Comparison of ENCODE assay signal across 17 mouse cellular contexts in the genomic region with DNA sequence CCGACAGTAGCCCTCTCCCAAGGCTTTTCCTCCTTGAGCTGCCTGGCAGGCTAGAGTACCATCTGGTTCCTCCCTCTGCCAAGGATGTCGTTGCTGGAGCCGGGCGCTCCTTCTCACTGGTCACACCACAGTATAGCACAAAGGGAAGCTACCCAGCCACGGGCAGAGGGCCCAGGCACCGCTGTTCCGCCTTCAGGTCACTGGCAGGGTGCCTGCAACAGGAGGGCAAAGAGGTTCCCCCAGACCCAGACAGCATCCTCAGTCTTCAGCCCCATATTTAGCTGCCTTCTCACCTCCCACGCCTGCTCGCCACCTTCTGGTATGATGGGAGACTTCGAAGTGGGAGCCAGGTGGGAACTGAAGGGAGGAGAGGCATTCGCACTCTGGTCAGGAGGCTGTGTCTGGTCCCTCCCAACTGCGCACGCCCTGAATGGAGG. TPM values are rescaled to one million over a fixed set of nuclear protein-coding genes. Genes with fewer than 3 reads are reported as not detected.
DNase-seq lines count a peak whose midpoint lies in the region; ATAC-seq lines count a peak whose summit lies in the region.
"Had no signal": no experiment of that assay in that cellular context is flagged by ENCODE, and none has a peak within 500 bp of the region (broad histone marks: within the 10 kb centered on the region; RNA-seq: fewer than 3 reads in every experiment).

No protein-coding gene starts in this region.

- H3K4me2 ChIP-seq in midbrain, embryonic 15.5 days, result no peak overlapping the region
- no peak overlapping the region for H3K4me2 ChIP-seq in midbrain, embryonic 11.5 days
- no peak overlapping the region for H3K4me2 ChIP-seq in intestine, embryonic 16.5 days (ENCODE audit: low read depth, low read length)
- H3K4me2 ChIP-seq: embryonic facial prominence, embryonic 12.5 days; liver, embryonic 13.5 days; neural tube, embryonic 13.5 days had no signal

- H3K9ac ChIP-seq in midbrain, embryonic 15.5 days, result no peak overlapping the region
- no peak overlapping the region for H3K9ac ChIP-seq in midbrain, embryonic 11.5 days (ENCODE audit: low read length)
- no peak overlapping the region for H3K9ac ChIP-seq in intestine, embryonic 16.5 days (ENCODE audit: low read depth, low read length)
- H3K9ac ChIP-seq: embryonic facial prominence, embryonic 12.5 days; liver, embryonic 13.5 days; neural tube, embryonic 13.5 days had no signal

- 43% methylated on average over 13 of the region's 13 CpGs for WGBS in midbrain, embryonic 15.5 days
- WGBS in midbrain, embryonic 11.5 days, result 53% methylated on average over 13 of the region's 13 CpGs
- 42% methylated on average over 13 of the region's 13 CpGs for WGBS in intestine, embryonic 16.5 days

- H3K9me3 ChIP-seq in midbrain, embryonic 15.5 days, result no peaks in the 10 kb centered on the region
- no peaks in the 10 kb centered on the region for H3K9me3 ChIP-seq in midbrain, embryonic 11.5 days (ENCODE audit: control insufficient read depth, low read length)
- H3K9me3 ChIP-seq in intestine, embryonic 16.5 days (ENCODE audit: control insufficient read depth, low read length), result no peaks in the 10 kb centered on the region
- H3K9me3 ChIP-seq: embryonic facial prominence, embryonic 12.5 days; liver, embryonic 13.5 days; neural tube, embryonic 13.5 days had no signal

- H3K4me3 ChIP-seq in midbrain, embryonic 15.5 days, result no peak overlapping the region
- no peak overlapping the region for H3K4me3 ChIP-seq in midbrain, embryonic 11.5 days (ENCODE audit: low read depth, low read length)
- no peak overlapping the region for H3K4me3 ChIP-seq in intestine, embryonic 16.5 days (ENCODE audit: low read length)
- H3K4me3 ChIP-seq: embryonic facial prominence, embryonic 12.5 days; liver, embryonic 13.5 days; neural tube, embryonic 13.5 days had no signal

- no peaks in the 10 kb centered on the region for H3K4me1 ChIP-seq in midbrain, embryonic 15.5 days
- H3K4me1 ChIP-seq in midbrain, embryonic 11.5 days (ENCODE audit: control insufficient read depth, insufficient read depth, low read length), result no peaks in the 10 kb centered on the region
- no peaks in the 10 kb centered on the region for H3K4me1 ChIP-seq in intestine, embryonic 16.5 days (ENCODE audit: control insufficient read depth, insufficient read depth, low read length)
- H3K4me1 ChIP-seq: embryonic facial prominence, embryonic 12.5 days; liver, embryonic 13.5 days; neural tube, embryonic 13.5 days had no signal

- peak; percentile 57; the same call in 1 of the 2 replicates for ATAC-seq in midbrain, embryonic 15.5 days (replicated peaks)
- ATAC-seq in midbrain, embryonic 11.5 days (ENCODE audit: low FRiP score), result no peak
- ATAC-seq in intestine, embryonic 16.5 days, result no peak

- no peak overlapping the region; the same call in 1 of the 2 replicates for H3K27ac ChIP-seq in midbrain, embryonic 15.5 days
- no peak overlapping the region for H3K27ac ChIP-seq in midbrain, embryonic 11.5 days (ENCODE audit: low read depth, low read length)
- no peak overlapping the region for H3K27ac ChIP-seq in intestine, embryonic 16.5 days (ENCODE audit: low read length)
- H3K27ac ChIP-seq: embryonic facial prominence, embryonic 12.5 days; liver, embryonic 13.5 days; macrophage; neural tube, embryonic 13.5 days had no signal

- H3K36me3 ChIP-seq in midbrain, embryonic 15.5 days (replicated peaks), result no peaks in the 10 kb centered on the region
- H3K36me3 ChIP-seq in midbrain, embryonic 11.5 days (ENCODE audit: control insufficient read depth, insufficient read depth, low read length), result no peaks in the 10 kb centered on the region
- no peaks in the 10 kb centered on the region for H3K36me3 ChIP-seq in intestine, embryonic 16.5 days (ENCODE audit: control insufficient read depth, insufficient read depth, low read length)
- H3K36me3 ChIP-seq: embryonic facial prominence, embryonic 12.5 days; liver, embryonic 13.5 days; neural tube, embryonic 13.5 days had no signal

- peaks cover 29% of the 10 kb centered on the region for H3K27me3 ChIP-seq in midbrain, embryonic 15.5 days (replicated peaks)
- H3K27me3 ChIP-seq in midbrain, embryonic 11.5 days (ENCODE audit: control insufficient read depth, insufficient read depth, low read length), result peaks cover 4% of the 10 kb centered on the region
- H3K27me3 ChIP-seq in intestine, embryonic 16.5 days (replicated peaks; ENCODE audit: control insufficient read depth, insufficient read depth, low read length), result peaks cover 38% of the 10 kb centered on the region; the same call in 1 of the 2 replicates

- no peak for DNase-seq in midbrain, embryonic 11.5 days (ENCODE audit: low spot score, missing footprints)
- peak; percentile 88 to 92 for DNase-seq in cerebellum, adult 18-20 months
- DNase-seq in frontal cortex, adult 2 months (ENCODE audit: extremely low spot score in 1 of 2, low spot score in 1 of 2), result peak; percentile 73 to 84
- peak; percentile 85 for DNase-seq in right cerebral cortex, postnatal 25 days
- DNase-seq in gastrocnemius, postnatal 25 days, result no peak
- no peak for DNase-seq in heart, adult 9 months (ENCODE audit: low spot score in 2 of 2)
- DNase-seq: adrenal gland, postnatal 14 days; gastrocnemius, postnatal 14 days; heart, postnatal 14 days; kidney, postnatal 36 days; liver, embryonic 13.5 days had no signal

RNA-seq across cellular contexts. Expression of a gene that starts 7.1 kb away (rescaled TPM):
- 6.0 and 6.2 TPM in 2 replicates for polyA plus RNA-seq in midbrain, embryonic 15.5 days (2015; fragmentation: Nextera tagmentation; extraction: Ambion mirVana)
- 1.7 and 2.0 TPM in 2 replicates for polyA plus RNA-seq in midbrain, embryonic 11.5 days (2014; fragmentation: Nextera tagmentation; extraction: Ambion mirVana)
- 2.0 and 2.1 TPM in 2 replicates for polyA plus RNA-seq in frontal cortex, adult 2 months (2012; rRNA removed)
- 0.20 and 0.47 TPM in 2 replicates for polyA plus RNA-seq in intestine, embryonic 16.5 days (2015; fragmentation: Nextera tagmentation; extraction: Ambion mirVana)
- not detected for total RNA-seq in gastrocnemius, postnatal 25 days (2021)
- total RNA-seq: adrenal gland, postnatal 14 days; gastrocnemius, postnatal 14 days; MEL had no signal
- polyA plus RNA-seq: liver, embryonic 13.5 days; macrophage had no signal

RNA-seq across cellular contexts. Expression of a gene that starts 19.1 kb away (rescaled TPM):
- polyA plus RNA-seq in midbrain, embryonic 15.5 days (2015; fragmentation: Nextera tagmentation; extraction: Ambion mirVana), result 32.1 and 33.9 TPM in 2 replicates
- polyA plus RNA-seq in midbrain, embryonic 11.5 days (2014; fragmentation: Nextera tagmentation; extraction: Ambion mirVana), result 5.1 and 6.2 TPM in 2 replicates
- polyA plus RNA-seq in frontal cortex, adult 2 months (2012; rRNA removed), result 68.7 and 72.1 TPM in 2 replicates
- 2.2 and 2.5 TPM in 2 replicates for polyA plus RNA-seq in intestine, embryonic 16.5 days (2015; fragmentation: Nextera tagmentation; extraction: Ambion mirVana)
- total RNA-seq in gastrocnemius, postnatal 25 days (2021), result not detected

RNA-seq across cellular contexts. Expression of a gene that starts 23.7 kb away (rescaled TPM):
- polyA plus RNA-seq in midbrain, embryonic 15.5 days (2015; fragmentation: Nextera tagmentation; extraction: Ambion mirVana), result 19.7 and 20.5 TPM in 2 replicates
- polyA plus RNA-seq in midbrain, embryonic 11.5 days (2014; fragmentation: Nextera tagmentation; extraction: Ambion mirVana), result 13.5 and 18.1 TPM in 2 replicates
- polyA plus RNA-seq in frontal cortex, adult 2 months (2012; rRNA removed), result 27.6 and 29.9 TPM in 2 replicates
- polyA plus RNA-seq in intestine, embryonic 16.5 days (2015; fragmentation: Nextera tagmentation; extraction: Ambion mirVana), result 14.8 and 16.6 TPM in 2 replicates
- 10 to 100 TPM; 13.5 to 13.8 TPM for total RNA-seq in gastrocnemius, postnatal 25 days (2021)

RNA-seq across cellular contexts. Expression of a gene that starts 25.1 kb away (rescaled TPM):
- 3.5 and 5.3 TPM in 2 replicates for polyA plus RNA-seq in midbrain, embryonic 15.5 days (2015; fragmentation: Nextera tagmentation; extraction: Ambion mirVana)
- polyA plus RNA-seq in midbrain, embryonic 11.5 days (2014; fragmentation: Nextera tagmentation; extraction: Ambion mirVana), result 7.8 and 9.0 TPM in 2 replicates
- polyA plus RNA-seq in frontal cortex, adult 2 months (2012; rRNA removed), result 1.8 and 2.0 TPM in 2 replicates
- polyA plus RNA-seq in intestine, embryonic 16.5 days (2015; fragmentation: Nextera tagmentation; extraction: Ambion mirVana), result 5.0 and 5.5 TPM in 2 replicates
- under 1 TPM; 0.48 to 0.69 TPM for total RNA-seq in gastrocnemius, postnatal 25 days (2021)

RNA-seq across cellular contexts. Expression of a gene that starts 33.3 kb away (rescaled TPM):
- 85.5 and 93.4 TPM in 2 replicates for polyA plus RNA-seq in midbrain, embryonic 15.5 days (2015; fragmentation: Nextera tagmentation; extraction: Ambion mirVana)
- polyA plus RNA-seq in midbrain, embryonic 11.5 days (2014; fragmentation: Nextera tagmentation; extraction: Ambion mirVana), result 97.2 and 102 TPM in 2 replicates
- 57.3 and 59.5 TPM in 2 replicates for polyA plus RNA-seq in frontal cortex, adult 2 months (2012; rRNA removed)
- polyA plus RNA-seq in intestine, embryonic 16.5 days (2015; fragmentation: Nextera tagmentation; extraction: Ambion mirVana), result 132 and 136 TPM in 2 replicates
- 10 to 100 TPM; 17.5 to 21.5 TPM for total RNA-seq in gastrocnemius, postnatal 25 days (2021)

Comparison
In these comparisons a context has a peak if more than half of its experiments do, and no peak if none do; other contexts are left out.
1. DNase-seq: peak in cerebellum, adult 18-20 months (2 of 2), frontal cortex, adult 2 months (2 of 2) and right cerebral cortex, postnatal 25 days (single experiment); none in midbrain, embryonic 11.5 days (single experiment), gastrocnemius, postnatal 25 days (single experiment) and heart, adult 9 months (0 of 2).